In genomic region chr11:57646940-57647339, GRCm38 (mm10) we compare ENCODE assay signal across 9 mouse cellular contexts. TPM values are rescaled to one million over a fixed set of nuclear protein-coding genes. Genes with fewer than 3 reads are reported as not detected.
DNase-seq lines count a peak whose midpoint lies in the region; ATAC-seq and TF ChIP-seq lines count a peak whose summit lies in the region.
"Had no signal": no experiment of that assay in that cellular context is flagged by ENCODE, and none has a peak within 500 bp of the region (broad histone marks: within the 10 kb centered on the region; RNA-seq: fewer than 3 reads in every experiment).

No protein-coding gene starts in this region.

- no peaks in the 10 kb centered on the region for H3K9me3 ChIP-seq in heart, embryonic 15.5 days (replicated peaks)
- no peaks in the 10 kb centered on the region for H3K9me3 ChIP-seq in hindbrain, embryonic 12.5 days (replicated peaks)
- no peaks in the 10 kb centered on the region for H3K9me3 ChIP-seq in midbrain, embryonic 12.5 days

- no peak overlapping the region for H3K27ac ChIP-seq in heart, embryonic 15.5 days
- H3K27ac ChIP-seq in bone marrow, adult 2 months (ENCODE audit: control insufficient read depth, insufficient read depth, low read depth, low read length, poor library complexity): no peak overlapping the region
- no peak overlapping the region for H3K27ac ChIP-seq in hindbrain, embryonic 12.5 days
- H3K27ac ChIP-seq in midbrain, embryonic 12.5 days (replicated peaks): no peak overlapping the region

- DNase-seq in heart, postnatal 10 days: no peak
- no peak for DNase-seq in cerebellum, adult 11-12 months
- no peak for DNase-seq in adipocyte (ENCODE audit: low spot score)
- no peak for DNase-seq in layer of hippocampus, postnatal 25 days (ENCODE audit: extremely low spot score in 1 of 2, low spot score in 1 of 2)

- no peaks in the 10 kb centered on the region for H3K27me3 ChIP-seq in heart, embryonic 15.5 days
- no peaks in the 10 kb centered on the region for H3K27me3 ChIP-seq in hindbrain, embryonic 12.5 days
- H3K27me3 ChIP-seq in midbrain, embryonic 12.5 days: peaks cover 38% of the 10 kb centered on the region; the same call in 1 of the 2 replicates

- H3K9ac ChIP-seq in heart, embryonic 15.5 days: no peak overlapping the region
- no peak overlapping the region for H3K9ac ChIP-seq in hindbrain, embryonic 12.5 days
- no peak overlapping the region for H3K9ac ChIP-seq in midbrain, embryonic 12.5 days (replicated peaks)

- no peaks in the 10 kb centered on the region for H3K36me3 ChIP-seq in heart, embryonic 15.5 days
- H3K36me3 ChIP-seq in hindbrain, embryonic 12.5 days: no peaks in the 10 kb centered on the region
- H3K36me3 ChIP-seq in midbrain, embryonic 12.5 days: no peaks in the 10 kb centered on the region

- H3K4me2 ChIP-seq in heart, embryonic 15.5 days: peak overlapping the region; percentile 99; the same call in 1 of the 2 replicates
- H3K4me2 ChIP-seq in hindbrain, embryonic 12.5 days (replicated peaks): peak overlapping the region; percentile 95
- peak overlapping the region; percentile 95 for H3K4me2 ChIP-seq in midbrain, embryonic 12.5 days (replicated peaks)

- no peak for ATAC-seq in heart, embryonic 15.5 days (replicated peaks; ENCODE audit: insufficient number of reproducible peaks, insufficient read depth, low FRiP score, low read depth)
- ATAC-seq in hindbrain, embryonic 12.5 days (ENCODE audit: low FRiP score): no peak
- no peak for ATAC-seq in midbrain, embryonic 12.5 days (ENCODE audit: low FRiP score, low read depth)
- ATAC-seq: inflammation-experienced regulatory T-cells, adult 6 months had no signal

- TF ChIP-seq POLR2A in bone marrow, adult 2 months (IDR thresholded peaks at IDR 0.05; ENCODE audit: borderline replicate concordance, control insufficient read depth, low read depth, low read length): no peak

- 84% methylated on average over 8 of the region's 8 CpGs for WGBS in heart, embryonic 15.5 days
- WGBS in bone marrow, adult 2 months: 88% methylated on average over 8 of the region's 8 CpGs
- 82% methylated on average over 8 of the region's 8 CpGs for WGBS in hindbrain, embryonic 12.5 days
- WGBS in midbrain, embryonic 12.5 days: 85% methylated on average over 8 of the region's 8 CpGs

- no peak overlapping the region for H3K4me3 ChIP-seq in heart, embryonic 15.5 days
- peak overlapping the region; percentile 53 for H3K4me3 ChIP-seq in bone marrow, adult 2 months (replicated peaks; ENCODE audit: control insufficient read depth, low read depth, low read length)
- H3K4me3 ChIP-seq in hindbrain, embryonic 12.5 days: no peak overlapping the region
- H3K4me3 ChIP-seq in midbrain, embryonic 12.5 days: peak overlapping the region; percentile 7; the same call in 1 of the 2 replicates

- intact Hi-C loops in heart, postnatal 10 days (cut with DNase I): loop anchor here (1.0 to 5.0 kb wide), 3 partner anchors 27 to 100 kb away; no protein-coding TSS in a partner anchor

- peaks cover 27% of the 10 kb centered on the region for H3K4me1 ChIP-seq in heart, embryonic 15.5 days (replicated peaks)
- peaks cover 4% of the 10 kb centered on the region; the same call in 1 of the 2 replicates for H3K4me1 ChIP-seq in bone marrow, adult 2 months (ENCODE audit: control insufficient read depth, insufficient read depth, low read length)
- peaks cover 47% of the 10 kb centered on the region for H3K4me1 ChIP-seq in hindbrain, embryonic 12.5 days
- H3K4me1 ChIP-seq in midbrain, embryonic 12.5 days: peaks cover 34% of the 10 kb centered on the region

- no peak for TF ChIP-seq CTCF in bone marrow, adult 2 months (IDR thresholded peaks at IDR 0.05; ENCODE audit: control insufficient read depth, insufficient read depth, low read length)

RNA-seq across cellular contexts. Expression of gene Galnt10, which starts 1.7 kb away (rescaled TPM):
- 8.9 and 13.1 TPM in 2 replicates for polyA plus RNA-seq in heart, embryonic 15.5 days (2015; fragmentation: Nextera tagmentation; extraction: Ambion mirVana)
- total RNA-seq in heart, postnatal 10 days (2021): 10 to 100 TPM; 12.2 to 13.0 TPM
- 16.6 and 18.0 TPM in 2 replicates for polyA plus RNA-seq in bone marrow, adult 2 months (2011; ENCODE audit: insufficient read depth, insufficient read length, low replicate concordance, missing spikeins)
- polyA plus RNA-seq in hindbrain, embryonic 12.5 days (2016; fragmentation: Nextera tagmentation; extraction: Ambion mirVana): 31.1 and 31.4 TPM in 2 replicates
- polyA plus RNA-seq in midbrain, embryonic 12.5 days (2016; fragmentation: Nextera tagmentation; extraction: Ambion mirVana): 25.8 and 26.6 TPM in 2 replicates
- total RNA-seq in layer of hippocampus, postnatal 25 days (2021): 1 to 10 TPM; 7.1 TPM

Comparison
In these comparisons a context has a peak if more than half of its experiments do, and no peak if none do; other contexts are left out.
1. H3K4me3 ChIP-seq: peak in bone marrow, adult 2 months (single experiment) and midbrain, embryonic 12.5 days (single experiment); none in heart, embryonic 15.5 days (single experiment) and hindbrain, embryonic 12.5 days (single experiment).
2. Peak in every context shown above with its lines, with median percentiles within 50 percentile points of each other: H3K4me2 ChIP-seq.